Mouse (Mus musculus): ENCODE data around the gene Sema3b.

Gene Sema3b

DNA sequence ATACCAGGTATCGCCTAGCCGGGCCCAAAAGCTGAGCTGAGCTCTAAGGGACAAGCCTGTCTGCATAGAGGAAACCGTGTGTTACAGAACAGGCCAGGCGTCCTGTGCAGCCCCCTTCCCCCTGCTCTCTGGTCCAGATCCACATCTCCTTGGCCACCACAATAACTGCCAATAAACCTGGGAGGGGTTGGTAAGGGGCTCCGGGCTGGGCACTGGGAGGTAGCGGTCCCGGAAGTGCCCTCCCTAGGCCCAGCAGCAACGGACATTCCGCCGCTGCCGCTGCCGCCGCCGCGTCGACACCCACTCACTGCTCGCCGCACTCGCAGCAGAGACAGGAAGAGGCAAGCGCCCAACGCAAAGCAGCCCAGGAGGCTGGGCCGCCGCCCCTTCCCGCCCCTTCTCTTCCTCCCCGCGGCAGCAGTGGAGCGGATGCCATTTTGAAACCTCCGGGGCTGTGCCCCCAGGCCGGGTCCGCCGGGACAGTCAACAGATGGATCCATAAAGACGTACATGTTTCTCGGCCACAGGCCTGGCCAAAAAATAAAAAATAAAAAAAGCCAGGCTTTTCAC lies 24.1 kb upstream of the Sema3b start:
- in situ Hi-C loops (cut with MboI, MseI): no loop called here

DNA sequence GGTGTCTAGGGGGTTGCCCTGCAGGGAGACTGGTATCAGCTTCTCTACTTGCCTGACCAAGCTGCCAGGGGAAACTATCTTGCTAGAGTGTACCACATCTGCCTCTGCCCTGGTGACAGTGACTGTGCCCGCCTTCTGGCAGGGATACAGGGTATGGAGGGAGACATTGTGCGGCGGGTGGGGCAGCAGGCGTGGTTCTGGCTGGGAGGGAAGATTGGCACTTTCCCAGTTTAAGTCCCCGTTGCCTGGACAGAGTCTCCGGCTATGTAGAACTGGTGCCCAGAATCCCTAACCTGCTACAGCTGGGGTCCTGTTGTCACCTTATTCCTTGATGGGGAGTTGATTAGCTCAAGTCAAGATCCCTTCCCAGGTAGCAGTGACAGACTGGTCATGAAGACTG lies 23.4 kb upstream of the Sema3b start:
- in situ Hi-C loops (cut with MboI, MseI): no loop called here

DNA sequence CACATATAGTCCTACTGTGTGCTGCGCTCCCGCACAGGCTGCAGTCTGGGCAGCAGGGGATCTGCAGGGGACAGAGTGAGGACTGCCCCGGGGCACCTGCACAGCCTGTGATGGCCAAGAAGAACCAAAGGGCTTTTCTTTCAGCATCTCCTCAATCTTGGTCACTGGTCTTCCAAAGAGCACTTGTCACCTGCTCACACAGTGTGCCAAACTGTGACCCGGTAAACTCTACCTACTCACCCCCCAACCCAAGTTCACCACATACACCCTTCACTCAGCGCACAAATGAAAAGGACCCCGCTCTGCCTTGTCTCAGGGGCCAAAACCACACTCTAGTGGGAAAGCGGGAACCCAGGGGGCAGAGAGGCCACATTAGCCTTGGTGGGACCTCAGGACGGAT lies 22.8 kb upstream of the Sema3b start:
- in situ Hi-C loops (cut with MboI, MseI): no loop called here

DNA sequence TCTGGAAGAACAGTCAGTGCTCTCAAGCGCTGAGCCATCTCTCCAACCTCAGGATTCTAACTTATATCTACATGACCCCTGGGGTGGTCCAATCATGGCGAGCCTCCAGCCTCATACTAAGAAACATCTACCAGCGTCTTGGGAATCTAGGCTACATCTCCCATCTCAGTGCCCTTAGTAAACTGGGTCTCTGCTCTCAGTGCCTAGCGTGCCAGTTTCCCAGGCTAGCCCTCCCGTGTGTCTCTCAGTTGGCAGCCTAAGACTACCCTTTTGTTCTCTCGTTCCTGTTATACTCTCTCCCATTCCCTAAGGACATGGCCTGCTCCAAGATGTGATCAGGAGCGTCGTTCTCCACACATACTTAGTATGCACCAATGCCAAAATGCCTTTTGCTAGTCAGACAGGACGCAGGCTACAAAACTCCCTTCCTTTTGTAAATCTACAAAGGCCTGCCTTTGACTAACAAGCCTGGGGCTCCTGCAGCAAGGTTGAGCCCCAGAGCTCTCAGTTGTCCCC lies 22.3 kb upstream of the Sema3b start:
- in situ Hi-C loops (cut with MboI, MseI): no loop called here

DNA sequence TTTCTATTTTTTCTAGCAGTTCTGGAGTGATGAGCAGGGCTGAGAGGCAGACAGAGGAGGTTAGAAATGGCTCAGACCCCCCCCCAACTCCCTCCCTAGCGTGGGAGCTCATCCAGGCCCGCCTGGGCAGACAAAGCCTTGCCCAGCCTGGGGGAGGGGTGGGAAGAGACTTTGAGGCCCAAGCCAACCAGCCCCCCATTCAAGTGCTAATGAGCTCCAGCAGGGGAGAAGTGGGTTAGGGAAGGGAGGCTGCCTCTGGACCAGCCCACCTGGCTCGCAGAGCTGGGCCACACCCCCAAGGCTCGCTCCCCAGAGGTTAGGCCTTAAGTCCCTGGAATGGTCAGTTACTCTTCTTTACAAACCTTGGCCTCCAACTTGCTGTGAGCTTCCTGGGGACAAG lies 21.5 kb upstream of the Sema3b start:
- in situ Hi-C loops (cut with MboI, MseI): no loop called here

DNA sequence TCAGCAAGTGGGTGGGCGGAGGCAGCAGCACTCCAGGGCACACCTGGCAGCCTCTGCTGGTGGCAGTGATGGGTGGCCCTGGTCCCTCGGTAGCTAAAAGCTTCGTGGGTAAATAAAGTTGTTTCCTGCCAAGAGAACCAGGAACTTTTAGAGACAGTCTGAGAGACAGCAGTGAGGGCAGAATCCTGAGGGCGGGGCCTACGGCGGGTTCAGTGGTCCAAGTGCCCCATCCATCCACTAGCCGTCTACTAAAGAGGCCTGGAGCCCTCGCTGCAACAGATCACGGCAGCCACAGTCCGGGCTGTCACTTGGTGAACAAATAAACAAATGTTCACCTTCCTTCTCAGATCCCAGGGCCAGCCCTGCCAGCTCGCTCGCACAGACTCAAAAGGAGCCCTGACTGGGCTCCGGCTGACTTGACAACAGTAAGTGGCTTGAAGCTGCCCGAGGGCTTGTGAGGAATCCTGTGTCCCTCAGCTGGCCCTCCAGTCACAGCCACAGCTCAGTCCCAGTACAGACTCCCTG lies 20.9 kb upstream of the Sema3b start:
- in situ Hi-C loops (cut with MboI, MseI): no loop called here

DNA sequence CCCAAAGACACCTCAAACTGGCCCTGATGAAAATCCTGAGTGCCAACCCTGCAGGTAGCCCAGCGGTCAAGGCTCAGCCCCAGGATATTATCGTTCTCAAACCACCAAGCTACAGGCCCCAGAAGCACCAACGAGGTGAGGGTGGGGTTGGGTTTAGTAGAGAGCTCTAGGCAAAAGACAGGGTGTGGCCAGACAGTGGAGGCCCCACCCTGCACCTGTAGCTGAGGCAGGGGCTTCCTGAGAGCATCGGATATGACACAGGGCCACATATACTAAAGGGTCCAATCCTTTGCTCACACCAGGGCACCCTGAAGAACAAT lies 20.3 kb upstream of the Sema3b start:
- in situ Hi-C loops (cut with MboI, MseI): no loop called here

DNA sequence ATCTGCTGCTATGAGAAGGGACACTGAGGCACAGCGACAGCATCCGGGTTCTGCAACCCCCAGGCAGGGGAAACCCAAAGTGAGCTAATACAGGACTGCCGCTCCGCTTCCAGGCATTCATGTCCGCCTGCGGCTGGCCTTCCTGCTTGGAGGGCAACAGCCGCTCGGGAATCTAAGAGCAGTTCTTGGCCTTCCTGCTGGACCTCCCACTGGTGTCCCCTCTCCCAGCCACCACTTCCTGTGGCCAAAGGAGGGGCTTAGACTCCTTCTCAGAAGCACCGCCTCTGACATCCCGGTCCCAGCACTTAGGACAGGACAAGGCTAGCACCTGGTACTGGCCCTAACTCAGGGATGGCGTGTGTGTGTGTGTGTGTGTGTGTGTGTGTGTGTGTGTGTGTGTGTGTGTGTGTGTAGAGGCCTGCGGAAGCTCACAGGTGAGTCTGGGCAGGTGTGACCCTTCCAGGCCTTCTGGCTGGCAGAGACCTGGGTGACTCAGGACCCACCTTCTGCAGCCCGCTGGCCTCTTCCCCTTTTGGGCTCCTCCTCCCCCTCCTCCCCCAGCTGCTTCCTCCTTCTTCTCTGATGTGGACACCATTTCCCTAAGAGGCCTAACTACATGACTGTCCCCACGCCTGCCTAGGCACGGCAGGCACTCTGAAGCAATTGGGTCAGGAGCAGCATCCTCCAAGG lies 19.8 kb upstream of the Sema3b start:
- in situ Hi-C loops (cut with MboI, MseI): no loop called here

DNA sequence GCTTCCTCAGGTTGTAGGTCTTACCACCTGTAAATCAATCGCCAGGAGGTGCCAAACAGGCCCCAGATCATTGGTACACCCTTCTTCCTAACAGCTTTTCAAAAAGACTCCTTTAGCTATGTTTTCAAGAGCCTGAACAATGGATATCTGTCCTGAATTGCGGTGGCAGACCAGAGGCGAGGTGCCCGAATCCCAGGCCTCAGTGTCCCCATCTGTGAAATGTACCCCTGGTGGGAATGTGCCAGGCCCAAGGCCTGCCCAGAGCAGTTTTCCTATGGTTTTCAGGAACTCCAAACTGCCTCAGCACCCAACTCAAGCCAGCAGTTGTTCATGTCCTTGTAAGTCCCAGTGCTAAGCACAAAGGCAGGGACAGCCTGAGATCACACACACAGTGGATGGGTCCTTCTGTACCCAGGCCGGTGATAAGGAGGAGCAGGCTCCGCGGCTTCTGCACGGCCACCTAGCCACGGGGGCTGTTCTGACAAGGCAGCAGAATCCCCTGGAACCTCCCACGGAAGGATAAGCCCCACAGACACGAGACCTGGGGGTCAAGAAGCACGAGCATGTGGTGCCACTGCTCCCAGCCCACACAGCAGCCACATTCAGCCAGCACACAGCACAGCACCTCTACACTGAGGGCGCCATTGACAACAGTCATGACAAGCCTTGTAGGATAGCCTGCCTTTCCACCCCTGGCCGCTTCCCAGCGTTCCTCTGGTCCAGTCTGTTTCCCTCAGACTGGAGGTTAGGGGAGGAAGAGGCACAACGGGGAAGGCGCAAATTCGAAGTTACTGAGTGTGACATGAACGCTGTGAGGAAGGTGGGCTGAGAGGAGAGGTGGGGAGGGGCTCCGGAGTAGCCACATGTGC lies 18.6 kb upstream of the Sema3b start:
- in situ Hi-C loops (cut with MboI, MseI): no loop called here

DNA sequence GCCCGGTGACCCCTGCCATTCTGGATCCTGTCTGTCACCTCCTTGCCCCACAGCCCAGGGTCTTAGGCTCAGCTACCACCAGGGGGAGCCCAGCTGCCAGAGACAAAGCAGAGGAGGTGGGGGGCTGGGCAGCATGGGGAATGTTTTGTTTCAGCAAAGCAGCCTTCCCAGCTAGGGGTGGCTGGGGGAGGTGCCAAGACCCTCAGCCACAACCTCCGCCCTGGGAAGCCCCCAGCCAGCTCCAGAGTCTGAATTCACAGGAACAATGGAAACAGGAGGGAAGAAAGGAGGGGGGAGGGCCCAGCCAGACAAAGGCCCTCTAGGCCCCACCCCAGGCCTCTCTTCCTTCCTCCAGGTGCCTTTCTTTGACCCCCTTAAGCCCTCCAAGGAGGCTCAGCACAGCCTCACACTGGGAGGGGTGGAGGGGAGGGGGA lies 17.8 kb upstream of the Sema3b start:
- in situ Hi-C loops (cut with MboI, MseI): no loop called here

DNA sequence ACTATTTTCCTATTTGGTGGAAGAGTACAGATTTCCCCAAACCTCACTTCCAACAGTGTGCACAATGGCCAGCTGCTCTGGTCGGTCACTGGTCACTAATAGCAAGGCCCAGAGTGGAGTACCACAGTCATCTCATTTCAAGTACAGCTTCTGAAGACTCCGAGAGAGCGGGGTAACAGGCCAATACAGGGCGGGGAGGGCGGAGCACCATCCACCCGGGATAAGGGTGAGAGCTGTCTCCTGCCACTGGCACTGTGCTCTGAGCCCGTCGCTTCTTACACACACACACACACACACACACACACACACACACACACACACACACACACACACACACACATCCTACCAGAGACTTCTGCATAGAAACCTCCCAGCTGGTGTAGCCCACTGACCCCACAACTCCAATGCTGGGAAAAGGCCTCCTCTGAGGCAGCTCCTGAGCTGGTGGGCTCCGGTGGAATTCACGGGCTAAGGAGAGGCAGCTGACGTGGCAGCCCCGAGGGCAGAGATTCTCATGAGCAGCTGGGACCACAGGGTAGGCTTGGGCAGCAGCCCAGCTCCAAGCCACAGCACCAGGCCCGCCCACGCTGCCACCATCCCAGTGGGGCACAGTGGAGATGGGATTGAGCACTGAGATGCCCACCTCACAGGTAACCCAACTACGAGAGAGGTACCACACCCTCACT lies 17.3 kb upstream of the Sema3b start:
- in situ Hi-C loops (cut with MboI, MseI): no loop called here

DNA sequence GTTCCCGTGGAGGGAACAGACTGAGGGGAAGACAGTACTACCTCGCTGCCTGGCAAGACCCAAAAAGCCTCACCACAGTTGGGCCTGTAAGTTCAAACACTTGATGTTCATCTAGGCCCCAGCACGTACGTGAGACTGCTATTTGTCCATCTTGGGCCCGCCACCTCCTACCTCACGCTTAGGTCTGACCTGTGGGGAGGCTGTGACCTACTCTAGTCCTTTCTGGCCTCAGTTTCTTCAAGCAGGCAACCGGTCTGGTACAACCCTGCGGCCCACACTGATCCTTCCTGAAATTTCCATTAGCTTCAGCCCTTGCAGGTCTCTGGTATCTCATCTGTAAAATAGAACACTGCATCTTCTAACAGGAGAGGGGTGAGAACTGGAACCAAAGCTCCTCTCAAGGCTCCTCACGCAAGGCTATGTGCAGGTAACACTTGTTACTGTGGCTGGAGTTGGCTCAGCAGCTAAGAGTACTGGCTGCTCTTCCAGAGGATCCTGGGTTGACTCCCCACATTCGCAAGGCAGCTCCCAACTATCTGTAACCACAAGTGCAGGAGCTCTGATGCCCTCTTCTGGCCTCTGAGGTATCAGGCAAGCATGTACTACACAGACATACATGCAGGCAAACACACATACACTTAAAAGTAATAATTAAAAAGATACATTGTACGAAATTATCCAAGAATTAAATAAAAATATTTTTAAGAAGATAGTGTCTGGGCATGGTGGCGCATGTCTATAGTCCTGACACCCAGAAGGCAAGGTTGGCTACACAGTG lies 16.5 kb upstream of the Sema3b start:
- in situ Hi-C loops (cut with MboI, MseI): no loop called here

DNA sequence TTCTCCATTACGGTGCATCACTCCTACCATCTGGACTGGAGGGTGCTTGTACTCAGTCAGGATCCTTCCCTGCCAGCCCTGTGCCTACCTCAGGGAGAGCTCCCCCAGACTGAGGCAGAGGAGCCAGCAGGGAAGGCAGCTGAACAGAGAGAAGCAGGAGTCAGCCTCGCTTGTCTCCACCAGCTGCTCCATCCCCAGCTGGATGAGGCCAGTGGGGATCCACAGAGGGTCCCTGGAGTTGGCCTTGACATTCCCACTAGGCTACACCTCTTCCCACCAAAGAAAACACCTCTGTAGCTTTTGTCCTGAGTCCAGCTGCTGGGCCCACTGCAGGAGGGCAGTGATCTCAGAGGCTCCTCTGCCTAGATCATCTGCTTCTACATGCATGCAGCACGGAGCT lies 15.9 kb upstream of the Sema3b start:
- in situ Hi-C loops (cut with MboI, MseI): no loop called here

DNA sequence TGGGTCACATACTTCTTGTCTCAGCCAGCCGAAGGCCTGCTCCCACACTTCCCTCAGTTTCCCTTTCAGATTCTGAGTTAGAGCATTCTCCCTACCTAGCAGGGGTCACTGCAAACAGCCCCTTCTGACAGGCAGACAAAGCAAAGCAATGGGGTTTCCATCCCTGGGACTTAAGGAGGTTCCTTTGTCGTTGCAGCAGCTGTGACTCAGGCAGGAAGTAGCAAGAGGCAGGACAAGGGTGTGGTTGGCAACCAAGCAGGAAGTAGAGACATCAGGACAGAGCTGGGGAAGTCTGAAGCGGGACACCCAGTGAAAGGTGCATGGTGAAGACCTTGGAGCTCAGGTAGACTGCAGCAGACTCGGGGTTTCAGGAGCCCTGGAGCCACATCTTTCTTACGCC lies 15.5 kb upstream of the Sema3b start:
- in situ Hi-C loops (cut with MboI, MseI): no loop called here

DNA sequence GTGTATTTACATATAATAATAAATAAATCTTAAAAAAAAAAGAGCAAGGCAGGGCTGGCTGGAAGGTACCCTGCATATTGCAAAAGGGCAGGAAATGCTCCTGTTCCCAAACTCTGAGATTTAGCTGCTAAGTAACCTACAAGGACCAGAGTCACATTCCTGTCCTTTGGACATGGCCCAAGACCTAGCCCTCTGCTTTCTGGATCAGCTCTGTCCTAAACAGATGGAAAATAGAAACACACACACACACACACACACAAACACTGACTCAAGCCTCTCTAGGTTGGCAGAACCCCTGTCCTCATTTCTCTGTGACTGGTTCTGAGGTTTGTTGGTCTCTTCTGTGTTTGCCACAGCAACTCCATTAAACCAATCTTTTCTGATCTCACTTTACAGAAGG lies 11.9 kb upstream of the Sema3b start:
- in situ Hi-C loops (cut with MboI, MseI): no loop called here

DNA sequence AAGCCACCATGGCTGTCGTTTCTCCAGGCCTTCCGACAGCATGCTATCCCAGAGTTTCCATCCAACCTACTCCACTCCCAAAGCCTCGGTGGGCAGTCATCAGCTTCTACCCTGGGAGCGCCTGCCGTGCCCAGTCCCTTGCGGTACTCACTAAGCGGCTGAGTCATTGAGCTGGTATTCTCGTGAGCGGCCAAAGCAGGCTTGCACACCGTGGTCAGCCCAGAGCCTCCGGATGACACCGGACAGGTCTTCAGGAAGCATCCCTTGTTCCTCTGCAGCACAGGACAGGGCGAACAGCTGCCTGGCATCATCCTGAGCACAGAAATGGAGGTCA lies 10.5 kb upstream of the Sema3b start:
- in situ Hi-C loops (cut with MboI, MseI): no loop called here

DNA sequence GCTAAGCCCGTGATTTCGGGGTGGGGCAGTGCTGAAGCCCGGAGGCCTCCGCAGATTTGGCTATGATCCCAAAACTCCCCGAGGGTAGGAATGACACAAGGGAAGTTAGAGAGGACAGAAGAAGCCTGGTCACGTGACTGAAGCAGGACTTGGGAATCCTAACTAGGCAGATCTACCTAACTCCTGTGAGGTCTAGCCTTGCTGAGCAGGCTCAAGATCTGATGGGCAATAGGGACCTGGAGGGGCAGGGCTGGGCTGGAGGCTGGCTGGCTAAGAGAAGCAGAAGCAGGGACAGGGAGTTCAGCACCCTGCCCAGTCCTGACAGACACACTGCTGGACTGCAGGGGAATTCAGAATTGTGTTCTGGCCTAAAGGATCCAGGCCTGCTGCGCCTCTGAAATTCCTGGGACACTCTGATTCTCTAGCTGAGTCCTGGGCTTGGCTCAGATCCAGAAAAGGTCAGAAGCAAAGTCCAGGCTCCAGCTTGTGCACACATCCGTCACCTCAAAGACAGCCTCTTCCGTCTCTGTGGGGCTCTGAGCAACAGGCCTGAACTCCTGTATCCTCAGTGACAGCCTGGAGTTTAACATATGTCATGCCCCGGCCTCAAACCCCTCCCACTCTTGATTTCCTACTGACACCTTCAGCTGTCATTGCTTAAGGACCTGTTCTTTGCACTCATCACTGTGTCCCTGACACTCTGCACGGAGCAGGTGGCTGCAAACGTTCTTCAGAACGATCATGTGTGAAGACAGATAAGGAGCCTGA lies 9.9 kb upstream of the Sema3b start:
- in situ Hi-C loops (cut with MboI, MseI): no loop called here

DNA sequence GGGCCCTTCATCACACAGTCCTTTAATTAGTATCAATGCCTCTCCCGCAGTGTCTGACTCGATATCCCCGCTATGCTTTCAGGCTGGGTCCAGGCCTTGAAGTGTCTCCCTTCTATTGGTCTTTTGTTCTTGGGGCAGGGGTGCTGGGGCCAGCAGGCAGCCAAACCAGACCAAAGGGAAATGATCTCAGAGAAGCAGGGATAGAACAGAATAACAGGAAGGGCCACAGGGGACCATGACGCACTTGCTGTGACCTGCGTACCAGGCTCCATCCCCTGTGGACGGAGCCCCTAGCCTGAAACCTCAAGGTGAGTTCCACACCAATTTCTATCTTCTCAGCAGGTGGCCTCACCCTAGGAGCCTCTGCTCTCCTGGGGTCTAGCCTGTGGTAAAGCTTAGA lies 9.1 kb upstream of the Sema3b start:
- in situ Hi-C loops (cut with MboI, MseI): no loop called here

DNA sequence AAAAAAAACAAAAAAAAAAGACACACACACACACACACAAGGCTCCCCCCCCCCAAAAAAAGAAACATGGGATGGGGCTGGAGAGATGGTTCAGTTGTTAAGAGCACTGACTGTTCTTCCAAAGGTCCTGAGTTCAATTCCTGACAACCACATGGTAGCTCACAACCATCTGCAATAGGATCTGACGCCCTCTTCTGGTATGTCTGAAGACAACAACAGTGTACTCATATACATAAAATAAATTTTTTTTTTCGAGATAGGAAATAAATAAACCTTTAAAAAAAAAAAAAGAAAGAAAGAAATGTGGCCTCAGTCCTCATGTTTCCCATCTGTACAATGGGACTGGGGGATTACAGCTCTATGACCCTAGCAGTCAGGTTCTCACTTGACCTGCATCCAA lies 8.4 kb upstream of the Sema3b start:
- in situ Hi-C loops (cut with MboI, MseI): no loop called here

DNA sequence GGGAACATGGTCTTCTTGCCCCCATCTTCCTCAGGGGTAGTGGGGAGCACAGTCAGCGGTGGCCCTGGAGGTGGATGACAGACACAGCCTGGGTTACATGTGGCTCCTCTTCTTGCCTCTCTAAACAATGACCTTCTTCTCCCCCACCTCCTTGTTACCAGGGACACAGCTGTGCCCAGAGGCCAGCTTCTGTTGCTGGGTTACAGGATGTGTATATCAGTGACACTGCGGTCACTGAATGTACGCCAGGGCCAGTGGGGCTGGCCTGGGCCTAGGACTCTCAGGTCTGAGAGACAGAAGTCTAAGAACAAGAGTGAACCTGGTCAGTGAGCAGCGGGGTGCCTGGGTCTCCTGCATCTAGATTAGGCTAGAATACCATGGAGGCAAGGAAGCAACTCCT lies 6.0 kb upstream of the Sema3b start:
- in situ Hi-C loops (cut with MboI, MseI): no loop called here
